Mouse (Mus musculus) gastrocnemius, adult 18-20 months (tissue): ENCODE data around the gene Ranbp3l. TPM values are rescaled to one million over a fixed set of nuclear protein-coding genes. Genes with fewer than 3 reads are reported as not detected.
A peak's percentile ranks its signal among the peaks of the same experiment; 100 is the strongest.
"Not testable (repeated sequence)": the region's sequence is repeated elsewhere in the genome, so short reads cannot be mapped to it uniquely, and the experiment has no call there.

ENCODE experiments used
- DNase-seq: peaks from one replicate; pipeline ENCODE4 v3.0.0; 2021; ENCODE audit warnings: low spot score
- long read RNA-seq, 2 experiments: library from polyadenylated mRNA; stranded (forward); transcript quantifications; one replicate each; pipeline ENCODE4 v2.0.0; 2021
- total RNA-seq, 2 experiments: library from RNA; stranded (reverse); gene quantifications; 2 replicates each; pipeline ENCODE4 v1.2.3; 2021

Gene Ranbp3l
- under 1 TPM in 1 of 2 experiments, not detected in 1; 0.19 TPM for total RNA-seq
- long read RNA-seq, experiment 1 = 0 reads
- long read RNA-seq, experiment 2 = 0 reads

DNA sequence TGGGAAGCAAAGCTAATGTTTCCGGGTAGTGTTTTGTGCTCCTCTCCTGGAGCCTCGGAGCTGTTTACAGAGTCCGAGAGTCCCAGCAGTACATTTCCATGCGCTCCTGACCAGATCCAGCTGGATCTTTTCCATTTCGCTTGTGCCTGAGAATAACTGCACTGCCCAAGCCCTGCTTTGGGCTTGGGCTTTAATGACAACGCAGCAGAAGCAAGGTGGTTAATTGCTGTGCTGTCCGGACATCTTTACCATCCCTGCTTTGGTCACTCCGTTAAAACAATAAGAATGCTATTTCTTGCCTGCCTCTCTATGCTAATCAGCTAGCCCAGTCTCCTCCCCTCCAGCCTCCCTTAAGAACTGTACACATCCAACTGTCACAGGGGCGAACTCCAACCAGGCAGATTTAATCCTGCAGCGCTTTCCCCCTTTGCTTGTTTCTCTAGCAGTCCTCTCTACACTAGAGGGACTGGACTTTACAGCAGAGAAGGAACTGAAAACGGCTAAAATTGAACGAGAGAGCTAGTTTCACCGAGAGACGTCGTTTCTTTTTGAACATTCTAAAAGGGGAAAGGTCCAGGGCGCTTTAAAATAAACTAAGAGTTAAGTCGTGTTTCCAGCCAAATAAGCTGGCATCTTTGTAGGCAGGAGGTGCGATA, at the start of gene Ranbp3l:
Gene Ranbp3l (plus strand): TSS at position 377 of the 656 bp plus-strand sequence.
- DNase-seq = peak; percentile 8

DNA sequence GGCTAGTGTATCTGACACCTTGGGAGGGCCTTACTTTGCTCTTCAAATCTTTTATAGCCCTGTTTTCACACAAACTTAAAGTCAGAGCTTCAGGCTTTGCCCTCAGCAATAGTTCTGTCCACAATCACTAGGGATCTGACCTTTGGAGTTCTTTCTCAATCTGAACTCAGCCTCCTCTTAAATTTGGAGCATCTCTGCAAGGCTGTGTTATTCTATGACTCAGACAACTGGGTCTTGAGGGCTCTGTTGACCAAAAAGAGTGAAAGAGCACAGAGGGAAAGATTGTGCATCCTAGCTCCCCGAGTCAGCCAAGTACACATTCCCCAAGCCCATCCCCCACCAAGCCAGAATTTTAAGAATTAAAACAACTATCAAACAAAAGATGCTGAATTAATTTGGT, 37.7 kb upstream of the Ranbp3l start:
- DNase-seq = no peak

DNA sequence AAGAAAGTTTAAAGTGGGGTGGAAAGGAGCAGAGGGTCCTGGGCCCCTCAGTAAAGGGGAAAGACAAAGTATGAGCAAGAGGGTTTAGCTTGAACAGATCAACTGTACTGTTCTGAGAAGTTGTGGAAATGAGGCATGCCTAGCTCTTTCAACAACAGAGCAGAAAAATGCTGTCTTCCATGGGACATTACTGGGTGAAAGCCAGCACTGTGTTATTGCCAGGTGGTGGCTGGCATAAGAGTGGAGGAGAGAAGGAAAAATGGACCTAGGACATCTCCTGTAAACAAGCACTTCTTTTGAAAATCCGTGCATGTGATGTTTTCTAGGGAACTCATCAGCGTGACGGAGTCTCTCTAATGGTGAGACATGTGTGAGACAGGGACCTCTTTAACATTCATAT, 30.8 kb upstream of the Ranbp3l start:
- no peak for DNase-seq

DNA sequence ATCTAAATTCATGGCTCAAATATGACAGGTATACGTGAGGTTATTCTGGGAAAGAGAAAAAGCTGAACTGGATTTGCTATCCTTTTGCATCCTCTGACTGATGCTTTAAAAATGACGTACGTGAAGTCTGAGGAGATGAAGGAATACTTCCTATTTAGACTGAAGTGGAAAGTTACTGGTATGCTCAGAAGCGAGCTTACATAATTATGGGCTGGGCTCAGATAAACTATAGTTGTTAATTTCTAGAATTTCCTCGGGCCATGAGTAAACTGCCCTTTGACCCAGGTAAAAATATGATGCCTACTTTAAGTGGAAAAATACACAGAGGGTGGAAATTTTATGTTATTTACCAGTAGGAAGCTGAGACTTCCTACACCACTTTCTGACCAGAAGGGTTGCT, 26.9 kb upstream of the Ranbp3l start:
- no peak for DNase-seq

DNA sequence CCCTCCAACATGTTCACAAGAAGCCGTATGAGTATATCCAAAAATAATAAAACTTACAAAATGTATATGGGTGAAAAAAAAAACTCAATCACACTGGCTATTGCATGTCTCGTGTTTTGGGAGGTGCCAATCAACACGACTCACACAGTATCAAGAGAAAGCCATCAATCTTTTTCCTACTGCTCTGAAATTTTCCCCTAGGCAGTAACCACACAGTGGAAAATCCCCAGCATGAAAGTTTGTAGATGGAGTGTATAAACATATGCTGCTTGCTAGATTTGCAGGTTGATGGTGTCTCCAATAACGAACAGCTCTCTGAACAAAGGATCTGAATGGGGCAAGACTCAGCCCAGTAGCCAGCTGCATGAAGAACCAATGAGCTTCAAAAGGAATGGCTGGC, 16.9 kb upstream of the Ranbp3l start:
- no peak for DNase-seq

GRCm38 (mm10) chr15:8963323-8963722, 4.4 kb upstream of the Ranbp3l start:
- no peak for DNase-seq

GRCm38 (mm10) chr15:8968229-8968595, 463 bp downstream of the Ranbp3l start:
- DNase-seq = no peak

- no peak for DNase-seq
Observed at GRCm38 (mm10) chr15:8969061-8969635, 1.4 kb downstream of the Ranbp3l start.

- no peak for DNase-seq
Observed at GRCm38 (mm10) chr15:8991211-8991610, 23.5 kb downstream of the Ranbp3l start.

GRCm38 (mm10) chr15:8991859-8992838, 24.4 kb downstream of the Ranbp3l start:
- no peak for DNase-seq

- DNase-seq = no peak
Observed at GRCm38 (mm10) chr15:8994608-8995277, 27.0 kb downstream of the Ranbp3l start.

DNA sequence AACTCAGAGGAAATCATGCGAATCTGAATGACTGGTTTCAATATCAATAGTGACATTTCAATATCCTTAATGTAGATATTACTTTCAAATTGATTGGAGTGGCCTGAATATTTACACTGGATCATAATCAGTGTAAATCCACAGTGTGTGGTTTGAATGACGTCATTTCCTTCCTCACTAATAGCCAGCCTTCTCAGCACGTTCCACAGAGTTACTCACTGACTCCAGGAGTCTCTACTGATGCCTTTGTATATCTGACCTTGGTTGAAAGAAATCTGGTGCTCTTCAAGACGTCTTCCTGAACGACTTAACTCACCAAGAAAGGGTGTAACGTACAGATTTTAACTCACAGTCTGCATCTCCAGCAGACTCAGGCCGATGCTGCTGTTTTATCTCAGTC, 27.7 kb downstream of the Ranbp3l start:
- no peak for DNase-seq

- DNase-seq = no peak
Observed at GRCm38 (mm10) chr15:9002762-9003161, 35.0 kb downstream of the Ranbp3l start.

DNA sequence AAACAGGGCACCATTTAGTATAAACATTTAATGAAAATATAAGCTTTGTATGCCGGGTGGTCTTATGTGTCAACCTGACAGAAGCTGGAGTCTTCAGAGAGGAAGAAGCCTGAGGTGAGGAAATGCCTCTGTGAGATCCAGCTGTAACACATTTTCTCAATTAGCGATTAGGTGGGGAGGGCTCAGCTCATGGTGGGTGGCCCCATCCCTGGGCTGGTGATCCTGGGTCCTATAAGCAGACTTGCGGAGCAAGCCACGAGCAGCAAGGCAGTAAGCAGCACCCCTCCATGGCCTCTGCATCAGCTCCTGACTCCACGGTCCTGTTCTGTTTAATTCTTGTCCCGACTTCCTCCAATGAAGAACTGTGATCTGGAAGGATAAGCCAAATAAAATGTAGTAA, 41.4 kb downstream of the Ranbp3l start:
- no peak for DNase-seq

DNA sequence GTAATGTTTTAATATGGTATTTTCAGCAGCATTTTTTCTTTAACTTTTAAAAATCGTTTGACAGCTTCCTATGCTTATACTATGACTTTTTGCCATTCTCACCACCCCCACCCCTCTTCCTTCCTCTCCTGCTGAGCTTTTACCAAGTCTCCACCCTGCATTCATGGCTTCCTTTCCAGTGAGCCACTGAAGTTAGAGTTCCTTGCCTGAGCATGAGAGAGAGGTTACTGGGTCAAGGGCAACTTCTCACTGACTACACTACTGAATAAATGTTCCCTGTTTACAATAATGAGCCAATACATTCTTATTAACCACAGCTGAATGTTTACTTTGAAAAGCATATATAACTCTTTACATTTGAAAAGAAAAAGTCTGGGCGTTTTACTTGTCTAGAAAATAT, 46.8 kb downstream of the Ranbp3l start:
- no peak for DNase-seq

DNA sequence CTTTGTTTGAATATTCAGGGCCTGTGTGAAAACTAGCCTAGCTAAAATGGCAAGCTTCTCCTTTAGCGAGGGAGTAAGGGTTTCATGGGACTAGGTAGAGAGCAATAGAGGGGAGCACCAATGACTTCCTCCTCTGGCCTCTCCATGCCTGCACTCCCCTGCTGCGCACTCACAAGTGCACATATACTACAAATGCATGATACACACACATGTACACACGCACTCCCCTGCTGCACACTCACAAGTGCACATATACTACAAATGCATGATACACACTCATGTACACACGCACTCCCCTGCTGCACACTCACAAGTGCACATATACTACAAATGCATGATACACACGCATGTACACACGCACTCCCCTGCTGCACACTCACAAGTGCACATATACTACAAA, 47.7 kb downstream of the Ranbp3l start:
- DNase-seq = not testable (repeated sequence)

DNA sequence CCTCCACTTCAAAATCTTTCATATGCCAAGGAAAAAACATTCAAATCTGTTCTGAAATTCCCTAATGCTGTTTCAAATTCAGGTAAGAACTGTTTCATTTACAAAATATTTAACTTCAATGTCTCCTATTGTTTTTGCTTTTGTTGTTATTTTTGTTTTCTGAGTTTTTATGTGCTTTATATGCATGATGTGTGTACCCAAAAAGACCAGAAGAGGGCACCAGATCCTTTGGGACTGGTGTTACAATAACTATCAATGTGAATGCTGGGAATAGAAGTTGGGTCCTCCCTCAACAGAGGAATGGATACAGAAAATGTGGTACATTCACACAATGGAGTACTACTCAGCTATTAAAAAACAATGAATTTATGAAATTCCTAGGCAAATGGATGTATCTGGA, 88.0 kb downstream of the Ranbp3l start:
- DNase-seq = no peak

DNA sequence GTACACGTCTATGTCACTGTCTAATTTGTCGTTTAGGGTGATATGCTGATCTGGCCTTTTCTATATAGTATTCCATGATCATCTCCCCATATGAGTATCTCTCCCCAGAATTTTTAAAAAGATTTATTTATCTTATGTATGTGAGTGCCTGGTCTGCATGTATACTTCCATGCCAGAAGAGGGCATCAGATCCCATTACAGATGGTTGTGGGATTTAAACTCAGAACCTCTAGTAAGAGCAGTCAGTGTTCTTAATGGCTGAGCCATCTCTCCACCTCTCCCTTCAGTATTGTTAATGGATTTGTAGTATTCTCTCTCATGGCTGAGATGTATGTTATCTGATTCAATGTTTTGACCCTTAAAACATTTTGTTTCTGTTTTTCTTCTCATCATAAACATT, 92.1 kb downstream of the Ranbp3l start:
- DNase-seq = no peak

DNA sequence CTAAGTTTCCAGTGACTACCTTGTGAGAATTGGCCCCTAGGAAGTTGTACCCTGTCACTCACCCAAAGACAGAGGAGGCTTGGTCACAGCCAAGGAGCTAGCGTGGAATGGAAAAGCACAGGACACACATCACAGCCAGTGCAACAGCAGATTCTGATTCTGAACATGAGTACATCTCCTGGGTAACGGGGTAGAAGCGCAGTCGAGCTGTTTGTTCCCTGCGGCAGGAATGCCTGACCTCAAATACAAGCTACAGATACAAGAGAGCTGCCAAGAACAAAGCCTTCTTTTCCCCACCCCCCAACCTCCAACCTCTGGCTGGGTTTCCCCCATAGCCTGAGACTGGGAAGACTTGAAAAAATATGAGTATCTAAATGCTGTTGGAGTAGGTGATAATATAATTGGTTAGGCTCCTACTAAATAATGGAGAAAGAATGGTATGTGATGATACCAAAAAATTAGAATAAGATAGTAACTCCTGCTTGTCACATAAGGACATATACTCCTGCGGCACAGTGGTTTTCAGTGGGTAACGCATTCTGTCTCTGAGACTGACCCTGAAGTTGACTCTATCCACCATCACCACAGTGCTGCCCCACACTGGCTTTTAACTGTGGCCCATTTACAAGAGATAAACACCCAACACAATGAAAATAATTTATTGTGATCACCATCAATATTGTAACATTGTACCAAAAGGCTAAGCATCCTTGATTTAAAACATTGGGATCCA, 93.6 kb downstream of the Ranbp3l start:
- DNase-seq = no peak

DNA sequence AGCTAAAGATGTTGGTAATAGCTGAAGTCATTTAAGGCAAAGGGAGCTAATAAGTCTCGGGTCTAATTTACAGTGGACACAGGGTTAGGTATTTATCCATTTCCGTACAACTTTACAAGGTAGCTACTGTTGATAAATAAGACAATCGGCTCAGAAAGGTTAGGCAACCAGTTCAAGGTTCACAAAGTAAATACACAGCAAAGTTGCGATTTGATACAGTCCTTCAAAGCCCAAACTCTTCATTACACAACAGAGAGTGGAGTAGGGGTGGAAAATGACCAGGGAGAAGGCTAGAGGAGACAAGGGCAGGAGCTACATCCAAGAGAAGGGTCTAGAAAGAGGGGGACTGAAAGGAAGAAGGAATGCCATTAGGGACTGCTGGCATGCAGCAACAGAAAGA, 101.1 kb downstream of the Ranbp3l start:
- no peak for DNase-seq

- DNase-seq = no peak
Observed at GRCm38 (mm10) chr15:9070353-9070752, 102.6 kb downstream of the Ranbp3l start.
